Mouse (Mus musculus) gastrocnemius, adult 2 months (tissue): ENCODE measurements around the gene Lhpp. TPM values are rescaled to one million over a fixed set of nuclear protein-coding genes. Genes with fewer than 3 reads are reported as not detected.

Experiments
- DNase-seq: peaks from one replicate; pipeline ENCODE4 v3.0.0; 2022
- H3K27ac ChIP-seq: fragments of 200-600 bp; 2 replicates; pipeline ENCODE4 v1.8.1; 2022; ENCODE audit warnings: mild to moderate bottlenecking
- H3K4me3 ChIP-seq: fragments of 200-600 bp; 2 replicates; pipeline ENCODE4 v1.8.1; 2022; ENCODE audit warnings: mild to moderate bottlenecking, moderate library complexity
- CTCF ChIP-seq: fragments of 200-600 bp; IDR thresholded peaks from 2 replicates; pipeline ENCODE4 v1.8.1; 2022; ENCODE audit warnings: antibody characterized with exemption, mild to moderate bottlenecking, moderate library complexity
- intact Hi-C: fragments of 180-260 bp; cut with DNase I; formaldehyde crosslinking; loops from one replicate; pipeline ENCODE4 v1.15.1; 2025
- total RNA-seq, 2 experiments: library from RNA; stranded (reverse); gene quantifications; 2 replicates each; pipeline ENCODE4 v1.2.3; 2021

Gene Lhpp
- total RNA-seq, 2 experiments from 2014 or later = 10.8 to 11.1 TPM

GRCm38 (mm10) chr7:132731558-132731957, 121.1 kb downstream of the Lhpp start:
- TF ChIP-seq CTCF = no peak
- Histone ChIP-seq H3K4me3 (no peak overlapping the region), H3K27ac (peak overlapping the region; percentile 66)
- DNase-seq = no peak
- intact Hi-C loops = loop anchor here (5.0 kb wide), 1 partner anchor 74 kb away; no protein-coding TSS in a partner anchor

- TF ChIP-seq CTCF = no peak
- DNase-seq = no peak
Measured at GRCm38 (mm10) chr7:132732136-132732789, 121.8 kb downstream of the Lhpp start.

GRCm38 (mm10) chr7:132733521-132733920, 123.1 kb downstream of the Lhpp start:
- DNase-seq = peak; percentile 61
- no peak overlapping the region for H3K4me3 ChIP-seq
- intact Hi-C loops = loop anchor here (5.0 kb wide), 1 partner anchor 76 kb away; no protein-coding TSS in a partner anchor
- H3K27ac ChIP-seq = peak overlapping the region; percentile 88
- TF ChIP-seq CTCF = no peak

More at GRCm38 (mm10) chr7:132732136-132732789, 121.8 kb downstream of the Lhpp start:
- H3K4me3 ChIP-seq = no peak overlapping the region
- intact Hi-C loops = loop anchor here (5.0 kb wide), 1 partner anchor 75 kb away; no protein-coding TSS in a partner anchor
- peak overlapping the region; percentile 66 for H3K27ac ChIP-seq

GRCm38 (mm10) chr7:132734222-132734621, 123.8 kb downstream of the Lhpp start:
- no peak overlapping the region for H3K4me3 ChIP-seq
- TF ChIP-seq CTCF = no peak
- intact Hi-C loops = loop anchor here (5.0 kb wide), 1 partner anchor 77 kb away; no protein-coding TSS in a partner anchor
- DNase-seq = no peak
- peak overlapping the region; percentile 88 for H3K27ac ChIP-seq

DNA sequence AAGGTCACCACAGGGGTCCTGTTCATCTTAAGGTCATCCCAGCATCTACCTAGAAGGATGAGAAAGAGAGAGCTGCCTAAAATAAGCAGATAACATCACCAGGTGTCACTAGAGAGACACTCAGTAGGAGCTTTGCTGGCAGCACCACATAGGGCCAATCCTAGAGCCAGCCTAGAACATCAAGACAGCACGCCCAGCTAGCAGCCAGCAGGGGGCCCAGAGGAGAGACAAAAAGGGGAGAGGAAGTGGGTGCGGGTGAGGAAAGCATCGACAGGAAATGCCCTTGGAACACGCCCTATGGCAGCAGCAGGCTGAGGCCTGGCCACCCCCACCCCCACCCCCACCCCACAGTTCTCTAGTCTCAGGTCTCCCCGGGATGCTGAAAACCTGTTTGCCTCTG, 124.7 kb downstream of the Lhpp start:
- DNase-seq = peak; percentile 73
- Histone ChIP-seq H3K4me3 (no peak overlapping the region), H3K27ac (peak overlapping the region; percentile 88)
- TF ChIP-seq CTCF = peak; percentile 66
- intact Hi-C loops = no loop called here

- Histone ChIP-seq H3K4me3 (peak overlapping the region; percentile 7; the same call in 1 of the 2 replicates), H3K27ac (peak overlapping the region; percentile 88)
- TF ChIP-seq CTCF = no peak
- intact Hi-C loops = loop anchor here (1.0 to 2.0 kb wide), 2 partner anchors 29 to 75 kb away; no protein-coding TSS in a partner anchor
- peak; percentile 86 for DNase-seq
Measured at GRCm38 (mm10) chr7:132736099-132736862, 125.8 kb downstream of the Lhpp start.

- Histone ChIP-seq H3K27ac (peak overlapping the region; percentile 88), H3K4me3 (no peak overlapping the region)
- intact Hi-C loops = no loop called here
- no peak for DNase-seq
- TF ChIP-seq CTCF = no peak
Measured at GRCm38 (mm10) chr7:132738844-132739243, 128.4 kb downstream of the Lhpp start.

- no peak for DNase-seq
- TF ChIP-seq CTCF = no peak
- H3K4me3 ChIP-seq = no peak overlapping the region
- no peak overlapping the region; the same call in 1 of the 2 replicates for H3K27ac ChIP-seq
- intact Hi-C loops = no loop called here
Measured at GRCm38 (mm10) chr7:132739829-132740228, 129.4 kb downstream of the Lhpp start.

DNA sequence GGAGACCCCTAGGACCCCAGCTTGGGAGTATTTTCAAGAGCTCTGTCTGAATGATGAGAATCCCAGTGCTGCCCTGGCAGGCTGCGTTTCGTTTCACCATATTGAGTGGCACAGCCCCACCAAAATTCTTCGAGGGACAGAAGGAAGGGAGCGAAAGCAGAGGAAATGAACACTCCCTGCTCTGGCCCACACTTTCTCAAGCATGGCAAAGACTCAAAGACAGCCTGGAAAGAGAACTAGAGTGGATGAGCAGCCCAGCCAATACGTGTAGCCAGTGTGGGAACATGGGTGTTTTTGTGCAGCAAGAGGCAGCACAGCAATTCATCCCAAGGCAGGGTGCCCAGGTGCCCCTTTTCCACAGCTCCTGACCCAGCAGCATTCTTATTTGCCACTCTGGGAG, 132.5 kb downstream of the Lhpp start:
- intact Hi-C loops = no loop called here
- no peak for TF ChIP-seq CTCF
- peak overlapping the region; percentile 67 for H3K27ac ChIP-seq
- no peak overlapping the region for H3K4me3 ChIP-seq
- no peak for DNase-seq

DNA sequence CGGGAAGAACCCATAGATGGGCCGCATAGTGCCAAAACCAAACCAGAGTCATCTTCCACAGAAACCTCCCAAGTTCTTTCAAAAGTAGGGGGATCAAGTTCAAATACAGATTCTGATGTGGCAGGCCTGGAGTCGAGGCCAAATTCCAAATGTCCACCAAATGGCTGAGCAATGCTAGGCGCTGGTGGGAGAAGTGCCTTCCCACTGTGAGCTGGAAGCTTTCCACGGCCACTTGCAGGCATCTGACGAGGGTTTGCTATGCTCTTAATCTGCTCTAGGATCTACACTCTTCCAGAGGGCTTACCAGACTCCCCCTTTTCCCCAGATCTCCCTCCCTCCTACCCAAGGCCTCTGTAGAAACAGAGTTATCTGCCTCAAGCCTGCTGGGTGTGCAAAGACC, 136.7 kb downstream of the Lhpp start:
- intact Hi-C loops = no loop called here
- peak overlapping the region; percentile 12; the same call in 1 of the 2 replicates for H3K27ac ChIP-seq
- no peak for DNase-seq
- no peak overlapping the region for H3K4me3 ChIP-seq
- TF ChIP-seq CTCF = no peak

- intact Hi-C loops = no loop called here
Measured at GRCm38 (mm10) chr7:132748076-132748769, 137.8 kb downstream of the Lhpp start.

DNA sequence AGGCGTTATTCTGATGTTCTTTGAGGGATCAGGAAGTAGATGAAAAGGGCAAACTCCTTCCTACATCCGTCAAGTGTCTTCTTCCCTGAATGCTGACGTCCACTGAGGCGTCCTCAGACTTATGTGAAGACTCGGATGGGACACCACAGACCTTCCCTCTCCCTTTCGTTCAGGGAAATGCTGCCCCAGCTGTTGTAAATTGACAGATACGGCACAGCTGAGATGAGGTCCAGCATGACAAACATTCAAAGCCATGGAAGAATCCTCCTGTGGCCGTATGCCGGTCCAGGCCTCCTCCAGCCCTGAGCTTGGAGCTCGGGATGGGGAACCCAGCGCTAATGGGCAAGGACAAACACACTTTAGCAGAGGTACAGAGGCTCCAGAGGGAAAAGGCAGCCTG, 139.1 kb downstream of the Lhpp start:
- TF ChIP-seq CTCF = no peak
- DNase-seq = no peak
- no peak overlapping the region for H3K27ac ChIP-seq
- H3K4me3 ChIP-seq = no peak overlapping the region
- intact Hi-C loops = no loop called here

More at GRCm38 (mm10) chr7:132748076-132748769, 137.8 kb downstream of the Lhpp start:
- no peak for DNase-seq
- no peak overlapping the region for H3K4me3 ChIP-seq
- peak overlapping the region; percentile 12; the same call in 1 of the 2 replicates for H3K27ac ChIP-seq
- no peak for TF ChIP-seq CTCF
